Mouse (Mus musculus) layer of hippocampus, adult 9-11 months (tissue): ENCODE results near the gene Chst12.

ENCODE experiments used
- DNase-seq: peaks from one replicate; pipeline ENCODE4 v3.0.0; 2022

The Chst12 gene

GRCm38 (mm10) chr5:140572611-140573010 is 67.3 kb downstream of the Chst12 start:
- no peak for DNase-seq
